Mouse (Mus musculus): ENCODE data around the gene Nup85.
"Not testable (repeated sequence)": the region's sequence is repeated elsewhere in the genome, so short reads cannot be mapped to it uniquely, and the experiment has no call there.

The Nup85 gene

DNA sequence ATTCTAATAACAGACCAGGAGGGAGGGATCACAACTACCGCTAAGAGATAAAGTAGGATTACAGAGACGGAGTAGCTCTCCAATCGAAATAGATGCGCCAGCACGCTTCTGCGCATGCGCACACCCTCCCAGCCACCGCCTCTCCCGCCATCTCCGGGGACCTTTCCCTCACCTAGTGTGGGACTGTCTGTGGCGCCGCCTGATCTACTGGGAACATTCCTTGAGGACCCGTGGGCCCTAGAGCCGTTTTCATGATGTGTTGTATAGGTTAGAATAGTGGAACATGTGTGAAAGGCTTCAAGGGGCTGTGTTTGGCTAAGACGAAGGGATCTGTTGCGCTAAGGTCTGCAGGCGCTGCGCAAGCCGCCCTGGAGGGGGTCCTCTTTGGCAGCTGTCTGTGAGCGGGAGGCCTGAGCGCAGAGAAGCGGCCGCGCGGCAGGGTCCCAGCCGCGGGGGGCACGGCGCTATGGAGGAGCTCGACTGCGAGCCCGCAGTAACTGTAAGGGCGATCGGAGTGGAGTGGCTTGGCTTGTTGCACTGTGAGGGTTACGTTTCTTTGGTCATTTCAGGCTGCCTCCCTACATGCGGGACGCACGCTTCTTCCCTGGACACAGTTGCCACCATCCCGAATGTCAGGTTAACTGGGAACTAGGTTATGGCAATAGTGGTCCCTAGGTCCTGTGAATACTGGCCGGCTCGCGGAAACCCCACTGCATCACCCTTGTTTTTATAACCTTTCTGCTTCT is at the start of gene Nup85:
Nup85 (plus strand) TSS at position 371 of the 746 bp plus-strand sequence.
- peak; percentile 98 for DNase-seq

DNA sequence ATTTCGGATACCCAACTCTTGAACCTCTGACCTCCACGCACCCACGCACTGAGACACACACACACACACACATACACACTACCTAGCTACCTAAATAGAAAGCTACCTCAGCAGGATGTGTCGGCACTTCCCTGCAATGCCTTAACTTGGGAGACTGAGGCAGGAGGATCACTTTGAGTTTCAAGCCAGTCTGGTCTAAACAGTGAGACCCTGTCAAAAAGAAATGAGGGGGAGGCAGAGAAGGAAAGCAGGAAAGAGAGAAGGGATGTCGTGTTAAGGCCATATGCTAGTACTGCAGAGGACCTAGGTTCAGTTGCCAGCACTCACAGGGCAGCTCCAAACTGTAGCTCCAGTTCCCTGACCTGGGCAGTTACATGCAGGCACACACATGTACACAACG is 49.2 kb upstream of the Nup85 start:
- DNase-seq = no peak

DNA sequence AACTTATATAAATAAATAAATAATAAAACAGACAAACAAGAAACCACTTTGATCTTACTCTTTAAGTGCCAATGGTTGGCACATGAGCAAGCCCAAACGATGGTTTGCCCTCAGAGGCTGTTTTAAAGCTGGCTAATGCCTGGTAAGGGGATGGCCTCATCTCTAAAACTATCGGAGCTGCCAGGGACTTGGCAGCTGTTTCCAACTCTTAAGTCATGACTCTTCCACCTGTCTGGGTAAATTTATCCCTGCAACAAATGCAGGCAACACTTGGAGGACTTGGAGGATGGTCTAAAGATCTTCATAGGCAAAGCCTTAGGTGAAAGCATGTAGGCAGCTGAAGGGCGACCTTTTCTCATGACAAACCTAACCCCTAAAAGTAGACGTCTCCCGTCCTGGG is 47.3 kb upstream of the Nup85 start:
- DNase-seq = no peak

DNA sequence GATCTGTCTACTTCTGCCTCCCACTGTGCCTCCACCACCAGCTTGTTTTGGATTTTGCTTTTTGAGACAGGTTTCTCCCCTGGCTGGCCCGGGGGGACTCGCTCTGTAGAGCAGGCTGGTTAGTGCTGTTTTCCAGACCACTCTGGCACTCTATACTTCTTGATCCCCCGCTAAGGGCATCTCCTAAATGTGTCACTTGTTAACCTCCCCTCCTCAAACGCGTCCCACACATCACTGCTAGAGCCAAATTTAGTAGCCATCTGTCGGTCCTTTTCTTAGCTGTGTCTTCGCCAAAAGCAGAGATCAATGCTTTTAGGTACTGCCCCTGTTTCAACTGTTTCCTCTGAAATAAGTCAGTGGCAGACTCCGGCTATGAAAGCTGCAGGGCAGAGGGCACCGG is 45.5 kb upstream of the Nup85 start:
- no peak for DNase-seq

DNA sequence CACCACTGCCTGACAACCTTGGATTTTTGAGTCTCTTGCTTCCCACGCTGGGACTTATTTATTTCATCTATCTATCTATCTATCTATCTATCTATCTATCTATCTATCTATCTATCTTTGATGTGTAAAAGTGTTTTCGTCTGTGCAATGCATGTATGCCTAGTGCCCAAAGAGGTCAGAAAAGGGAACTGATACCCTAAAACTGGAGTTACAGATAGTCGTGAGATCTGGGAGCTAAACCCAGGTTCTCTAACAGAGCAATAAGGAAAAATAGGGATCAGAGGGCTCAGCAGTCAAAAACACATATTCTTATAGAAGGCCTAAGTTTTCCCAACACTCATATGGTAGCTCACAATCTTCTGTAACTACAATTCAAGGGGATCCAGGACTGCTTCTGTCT is 44.7 kb upstream of the Nup85 start:
- no peak for DNase-seq

DNA sequence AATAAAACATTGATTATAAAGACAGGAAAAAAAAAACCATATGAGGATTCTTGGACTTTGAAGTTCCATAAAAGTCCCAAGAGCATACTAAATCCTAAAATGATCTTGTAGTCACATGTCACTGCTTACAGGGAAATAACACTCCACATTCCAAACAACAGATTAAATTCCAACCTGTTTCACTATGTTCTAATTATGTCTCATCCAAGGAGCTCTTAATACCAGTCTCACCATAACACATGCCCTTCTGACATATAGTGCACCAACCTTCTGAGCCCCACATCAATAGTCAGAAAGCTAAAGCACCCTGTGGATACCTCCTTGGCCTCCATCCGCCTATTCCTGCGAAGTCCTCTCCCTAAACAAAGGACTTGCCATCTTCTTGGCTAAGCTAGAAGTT is 44.0 kb upstream of the Nup85 start:
- no peak for DNase-seq

DNA sequence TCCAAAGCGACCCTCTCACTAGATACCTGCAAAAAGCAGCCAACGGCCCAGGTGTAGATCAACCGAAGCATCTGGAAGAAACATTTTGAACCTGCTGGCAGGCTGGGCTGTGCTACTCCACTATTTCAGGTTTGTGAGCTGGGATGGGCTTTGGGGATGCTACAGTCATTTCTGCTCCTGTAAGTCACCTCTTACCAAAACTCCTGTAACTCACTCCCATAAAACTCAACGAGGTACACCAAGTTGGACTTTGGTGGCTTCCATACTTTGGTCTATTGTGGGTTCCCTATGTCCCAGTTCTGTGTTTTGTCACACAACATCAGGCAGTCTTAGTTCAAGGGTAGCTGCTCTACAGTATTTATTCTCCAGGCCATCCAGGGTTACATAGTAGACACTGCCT is 43.2 kb upstream of the Nup85 start:
- no peak for DNase-seq

DNA sequence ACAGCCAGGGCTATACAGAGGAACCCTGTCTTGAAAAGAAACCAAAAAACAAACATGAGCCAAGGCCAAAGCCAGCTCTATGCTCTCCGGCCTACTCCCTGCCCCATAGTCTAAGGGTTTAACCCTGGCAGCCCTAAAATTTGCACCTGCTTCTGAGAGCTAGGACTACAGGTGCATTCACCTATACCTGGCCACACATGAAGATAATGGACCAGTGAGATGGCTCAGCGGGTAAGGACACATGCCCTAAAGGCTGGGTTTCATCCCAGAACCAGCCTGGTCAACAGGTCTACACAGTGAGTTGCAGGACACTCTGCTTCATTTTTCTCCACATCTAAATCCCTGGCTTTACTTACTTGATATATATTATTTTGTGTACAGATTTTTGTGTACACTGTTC is 42.0 kb upstream of the Nup85 start:
- no peak for DNase-seq

DNA sequence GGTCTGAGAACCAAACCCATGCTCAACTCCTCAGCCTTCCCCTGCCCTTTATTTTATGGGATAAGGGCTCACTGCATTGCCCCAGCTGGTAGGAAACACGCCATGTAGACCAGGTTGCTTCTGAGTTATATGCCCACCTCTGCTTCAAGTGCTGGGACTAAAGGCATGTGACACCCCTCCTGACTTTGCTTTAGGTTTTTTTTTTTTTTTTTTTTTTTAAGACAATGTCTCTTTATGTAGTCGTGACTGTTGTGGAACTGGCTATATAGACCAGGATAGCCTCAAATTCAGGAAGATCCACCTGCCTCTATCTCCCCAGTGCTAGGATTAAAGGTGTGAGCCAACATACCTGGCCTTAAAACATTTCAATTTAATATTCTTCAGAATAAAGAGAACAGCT is 41.5 kb upstream of the Nup85 start:
- DNase-seq = no peak

DNA sequence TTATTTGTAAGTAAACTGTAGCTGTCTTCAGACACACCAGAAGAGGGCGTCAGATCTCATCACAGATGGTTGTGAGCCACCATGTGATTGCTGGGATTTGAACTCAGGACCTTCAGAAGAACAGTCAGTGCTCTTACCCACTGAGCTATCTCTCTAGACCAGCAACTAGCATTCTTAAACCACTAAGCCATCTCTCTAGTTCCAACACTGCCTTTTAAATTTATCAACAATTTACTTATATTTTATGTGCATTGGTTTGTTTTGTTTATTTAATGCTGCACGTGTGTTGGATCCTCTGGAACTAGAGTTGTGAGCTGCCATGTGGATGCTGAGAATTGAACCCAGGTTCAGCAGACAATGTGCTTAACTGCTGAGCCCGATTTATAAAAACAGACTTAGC is 37.8 kb upstream of the Nup85 start:
- not testable (repeated sequence) for DNase-seq

DNA sequence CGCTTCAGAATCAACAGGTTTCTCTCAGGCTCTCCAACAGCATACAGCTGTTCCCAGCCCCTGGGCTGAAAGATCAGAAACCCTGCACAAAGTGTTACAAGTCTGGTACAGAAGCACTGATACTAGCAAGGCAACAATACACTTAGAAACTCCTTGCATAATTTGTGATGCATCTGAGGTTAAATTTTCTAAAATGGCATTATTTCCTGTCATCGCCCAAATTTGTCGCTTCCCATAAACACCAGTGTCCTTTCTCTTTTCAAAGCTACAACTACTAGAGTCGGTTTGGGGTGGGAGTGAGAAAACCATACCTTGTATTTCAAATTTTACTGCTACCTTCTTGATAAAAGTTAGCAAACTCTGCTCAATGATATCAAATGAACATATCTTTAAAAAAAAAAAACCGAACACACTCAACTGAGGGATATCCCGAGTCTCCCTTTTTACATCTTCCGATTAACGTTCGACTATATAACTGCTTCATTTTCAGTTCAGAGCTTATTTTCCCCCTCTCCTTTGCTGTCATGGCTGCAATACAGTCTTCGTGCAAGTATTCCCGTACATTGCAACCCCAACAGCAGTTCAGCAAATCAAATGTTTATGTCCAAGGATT is 29.4 kb upstream of the Nup85 start:
- no peak for DNase-seq

DNA sequence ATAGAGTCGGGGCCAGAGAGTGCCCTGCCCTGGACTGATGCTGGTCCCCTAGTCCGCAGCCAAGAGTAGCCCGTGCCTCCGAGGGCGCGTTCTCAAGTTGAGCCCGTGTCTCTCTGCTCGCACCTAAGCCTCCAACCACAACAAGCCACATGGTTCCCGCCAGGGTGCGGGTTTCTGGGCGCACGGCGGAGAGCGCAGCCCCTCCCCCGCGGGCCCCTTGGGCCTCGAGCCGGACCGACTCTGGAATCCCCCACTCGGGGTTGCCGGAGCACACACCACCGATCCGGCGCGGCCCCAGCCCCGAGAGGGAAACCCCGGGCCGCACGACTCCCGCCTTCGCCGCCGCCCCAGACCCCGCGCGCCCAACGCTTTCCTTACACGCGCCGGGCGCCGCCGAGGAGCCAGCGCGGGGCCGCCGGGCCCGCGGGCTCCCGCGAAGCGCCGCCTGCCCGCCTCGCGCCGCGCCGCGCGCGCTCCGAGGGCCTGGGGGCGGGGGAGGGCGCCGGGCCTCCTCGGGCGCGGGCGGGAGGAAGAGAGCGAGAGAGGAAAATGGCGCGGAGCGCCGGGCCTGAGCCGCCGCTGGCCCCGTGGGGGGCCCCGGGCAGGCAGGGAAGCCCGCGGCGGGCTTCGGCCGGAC is 28.7 kb upstream of the Nup85 start:
- DNase-seq = peak; percentile 49

DNA sequence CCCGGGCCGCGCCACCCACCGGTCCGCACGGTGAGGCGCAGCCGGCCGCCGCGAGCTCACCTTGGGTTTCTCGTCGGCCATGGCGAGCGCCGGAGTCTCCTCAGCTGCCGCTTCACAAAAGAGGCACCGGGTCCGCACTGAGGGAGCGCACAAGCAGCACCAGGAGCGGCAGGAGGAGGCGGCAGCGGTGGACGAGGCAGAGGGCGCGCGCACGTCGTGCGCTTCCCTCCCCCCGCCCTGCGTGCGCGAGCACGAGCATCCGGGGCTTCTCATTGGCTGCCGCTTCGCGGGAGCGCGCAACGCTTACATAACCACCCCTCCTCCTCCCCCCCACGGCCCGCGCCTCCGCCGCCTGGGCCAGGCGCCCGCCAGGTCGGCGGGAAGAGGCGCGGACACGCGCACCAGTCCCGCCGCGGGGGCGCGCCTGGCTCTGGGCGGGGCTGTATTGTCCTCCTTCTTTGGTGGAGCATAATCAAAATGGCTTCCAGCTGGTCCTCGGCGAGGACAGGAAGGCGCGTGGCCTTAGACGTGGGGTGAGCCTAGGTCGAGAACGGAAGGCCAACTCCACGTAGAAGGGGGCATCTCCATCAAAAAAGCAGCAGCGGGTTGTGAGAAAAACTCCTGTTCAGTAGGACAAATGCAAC is 28.1 kb upstream of the Nup85 start, which contains the start of gene Sumo2:
Sumo2 (minus strand) TSS at position 239 of the 644 bp plus-strand sequence.
- DNase-seq = peak; percentile 99

DNA sequence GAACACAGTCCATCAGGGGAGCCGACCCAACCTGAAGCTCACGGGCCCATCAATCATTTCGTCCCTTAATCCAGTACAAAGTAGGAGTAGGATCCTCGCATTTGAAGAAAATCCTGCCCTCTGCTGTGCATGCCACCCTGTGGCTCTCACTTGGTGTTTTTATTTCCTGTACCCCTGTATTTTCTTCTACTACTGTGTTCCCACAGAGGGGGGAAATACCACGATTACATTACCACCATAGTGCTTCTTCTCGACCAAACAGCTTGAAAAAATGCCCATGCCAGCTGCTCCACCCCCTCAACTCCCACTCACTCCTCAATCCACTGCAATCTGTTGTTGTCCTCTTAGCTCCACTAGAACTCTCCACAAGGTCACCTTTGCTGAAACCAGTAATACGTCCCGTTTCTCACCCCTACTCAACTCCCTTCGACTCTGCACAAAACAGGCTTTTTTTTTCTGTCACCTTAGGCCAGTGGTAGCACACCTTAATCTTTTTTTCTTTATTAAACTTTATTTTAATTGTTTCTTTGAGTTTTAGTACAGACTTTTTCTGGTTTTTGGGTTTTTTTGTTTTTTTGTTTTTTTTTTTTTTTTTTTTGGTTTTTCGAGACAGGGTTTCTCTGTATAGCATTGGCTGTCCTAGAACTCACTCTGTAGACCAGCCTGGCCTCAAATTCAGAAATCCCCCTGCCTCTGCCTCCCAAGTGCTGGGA is 27.2 kb upstream of the Nup85 start:
- DNase-seq = no peak

DNA sequence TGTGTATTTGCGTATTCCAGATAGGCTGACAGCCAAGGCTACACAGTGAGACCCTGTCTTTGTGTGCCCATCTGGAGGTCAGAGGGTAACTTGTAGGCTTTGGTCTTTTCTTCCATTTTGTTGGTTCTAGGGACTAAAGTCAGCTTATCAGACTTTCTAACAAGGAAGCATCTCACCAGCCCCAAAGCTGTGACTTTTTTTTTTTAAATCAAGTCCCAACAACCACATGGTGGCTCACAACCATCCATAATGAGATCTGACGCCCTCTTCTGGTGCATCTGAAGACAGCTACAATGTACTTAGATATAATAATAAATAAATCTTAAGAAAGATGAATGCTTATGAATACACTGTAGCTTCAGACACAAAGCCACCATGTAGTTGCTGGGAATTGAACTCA is 26.2 kb upstream of the Nup85 start:
- DNase-seq = no peak

DNA sequence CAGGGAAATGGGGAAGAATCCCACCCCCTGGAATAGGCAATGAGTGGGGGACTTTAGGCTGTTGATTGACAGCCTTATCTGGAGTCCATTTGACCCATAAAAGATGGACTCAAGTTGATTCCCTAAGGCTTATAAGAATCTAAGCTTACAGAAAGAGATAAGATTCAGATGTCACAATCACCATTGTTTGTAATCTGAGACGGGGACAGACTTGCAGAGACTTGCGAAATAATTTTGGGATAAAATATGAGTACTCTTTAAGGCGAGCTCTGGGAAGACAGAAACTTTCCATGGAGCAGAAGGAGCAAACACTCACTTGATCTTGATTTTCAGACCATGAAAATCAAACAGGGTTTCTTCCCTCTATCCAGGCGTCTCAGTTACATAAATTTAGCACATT is 20.7 kb upstream of the Nup85 start:
- DNase-seq = no peak

DNA sequence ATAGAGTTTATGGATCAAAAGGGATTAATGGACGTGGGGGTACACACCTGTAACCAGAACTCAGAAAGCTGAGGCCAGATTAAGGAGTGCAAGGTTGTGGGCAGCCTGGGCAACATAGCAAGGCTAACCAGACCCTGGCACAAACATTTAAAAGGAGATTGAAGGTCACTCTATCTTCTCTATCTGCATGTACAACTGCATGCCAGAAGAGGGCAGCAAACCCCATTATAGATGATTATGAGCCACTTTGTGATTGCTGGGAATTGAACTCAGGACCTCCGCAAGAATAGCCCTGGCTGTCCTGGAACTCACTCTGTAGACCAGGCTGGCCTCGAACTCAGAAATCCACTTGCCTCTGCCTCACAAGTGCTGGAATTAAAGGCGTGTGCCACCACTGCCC is 11.5 kb upstream of the Nup85 start:
- DNase-seq = no peak

DNA sequence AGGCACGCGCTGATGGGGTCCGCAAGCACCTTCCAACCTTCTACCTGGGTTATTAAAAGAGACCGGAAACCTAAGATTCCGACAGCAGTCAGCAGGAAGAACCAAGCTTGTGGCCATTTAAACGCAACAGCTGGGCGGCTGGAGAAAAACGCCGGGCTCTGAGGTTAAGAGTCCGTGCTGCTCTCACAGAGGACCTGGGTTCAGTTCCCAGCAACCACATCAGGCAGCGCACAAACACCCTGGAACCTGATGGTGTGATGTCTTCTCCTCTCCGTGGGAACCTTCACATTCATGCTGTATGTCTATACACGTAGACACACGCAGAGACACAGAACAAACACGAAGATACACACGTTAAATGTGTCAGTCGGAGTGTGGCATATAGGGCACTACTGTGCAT is 8.5 kb upstream of the Nup85 start:
- no peak for DNase-seq

DNA sequence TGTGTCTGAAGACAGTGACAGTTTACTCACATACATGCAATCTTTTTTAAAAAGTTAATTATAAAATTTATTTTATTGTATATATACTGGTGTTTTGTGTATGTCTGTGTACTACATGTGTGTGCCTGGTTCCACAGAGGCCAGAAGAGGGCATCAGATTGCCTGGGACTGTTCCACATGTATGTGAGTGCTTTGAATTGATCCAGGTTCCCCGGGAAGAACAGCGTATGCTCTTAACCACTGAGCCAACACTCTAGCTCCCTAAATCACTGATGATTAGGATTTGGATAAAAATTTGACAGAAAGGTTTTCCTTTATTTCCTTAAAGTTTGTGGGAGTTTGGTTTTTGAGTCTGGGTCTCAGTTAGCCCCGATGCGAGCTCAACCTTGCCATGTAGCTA is 828 bp upstream of the Nup85 start:
- DNase-seq = no peak

DNA sequence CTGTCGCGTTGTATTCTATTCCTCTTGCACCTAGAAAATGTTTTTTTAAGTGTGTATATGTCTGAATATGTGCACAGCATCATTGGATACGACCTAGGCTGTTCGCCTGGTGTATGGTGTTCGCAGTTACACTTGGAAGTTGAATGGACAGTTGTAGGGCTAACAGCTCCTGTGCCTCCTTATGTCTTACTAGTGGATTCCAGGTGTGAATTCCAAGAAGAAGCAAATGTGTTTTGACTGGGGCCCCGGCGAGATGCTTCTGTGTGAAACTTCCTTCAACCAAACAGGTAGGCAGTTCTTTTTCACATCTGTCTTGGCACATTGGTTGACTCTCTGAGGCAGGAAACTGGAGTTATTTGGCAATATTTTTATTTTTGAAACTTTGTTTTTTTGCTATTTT is 727 bp downstream of the Nup85 start:
- DNase-seq = no peak

DNA sequence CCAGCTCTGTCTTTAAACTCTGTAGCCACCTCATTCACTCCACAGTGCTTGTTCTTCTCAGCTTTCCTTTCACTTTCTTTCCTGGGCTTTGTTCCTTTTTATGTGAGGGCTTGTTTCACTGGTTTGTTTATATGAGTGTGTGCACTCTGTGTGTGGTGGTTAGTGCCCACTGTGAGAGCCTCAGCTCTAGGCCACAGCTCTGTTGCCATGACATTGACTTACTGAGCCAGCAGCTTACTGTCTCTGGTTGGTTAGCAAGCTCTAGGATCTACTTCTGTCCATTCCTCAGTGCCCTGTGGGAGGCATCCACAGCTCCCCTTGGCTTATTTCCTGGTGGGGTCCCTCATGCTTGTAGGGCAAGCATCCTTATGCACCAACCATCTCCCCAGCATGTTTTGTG is 14.8 kb downstream of the Nup85 start:
- DNase-seq = no peak

DNA sequence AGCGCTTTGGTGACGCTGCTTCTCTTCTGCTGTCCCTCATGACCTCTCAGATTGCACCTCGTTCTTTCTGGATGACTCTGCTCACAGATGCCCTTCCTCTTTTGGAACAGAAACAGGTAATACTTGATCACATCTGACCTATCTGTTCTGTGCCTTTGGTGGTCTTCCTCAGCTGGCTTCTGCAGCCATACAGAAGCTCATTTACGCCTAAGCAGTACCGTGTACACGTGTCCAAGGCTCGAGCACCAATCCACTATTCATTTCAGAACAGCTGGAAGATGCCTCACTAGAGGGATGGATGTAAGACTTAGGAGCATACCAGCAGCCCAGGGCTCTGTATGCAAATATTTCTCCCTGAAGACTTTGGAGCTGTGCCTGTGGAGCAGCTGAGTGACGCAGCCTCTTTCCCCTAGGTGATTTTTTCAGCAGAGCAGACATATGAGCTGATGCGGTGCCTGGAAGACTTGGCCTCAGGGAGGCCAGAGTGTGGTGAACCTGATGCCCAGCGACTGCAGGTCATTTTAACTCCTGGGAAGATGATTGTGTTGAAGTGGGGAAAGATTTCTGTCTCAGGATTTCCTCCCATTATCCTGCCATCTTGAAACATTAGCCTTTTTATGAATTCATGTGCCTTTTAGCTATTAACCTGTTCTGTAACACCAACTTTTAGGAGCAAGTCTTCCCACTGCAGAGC is 18.8 kb downstream of the Nup85 start:
- DNase-seq = no peak

Data from cerebellum, adult 11 months (tissue).